Mouse (Mus musculus): ENCODE results near the gene Smco2. TPM values are rescaled to one million over a fixed set of nuclear protein-coding genes. Genes with fewer than 3 reads are reported as not detected.

Gene Smco2
- total RNA-seq, 2 experiments from 2014 or later: 2.3 TPM

- intact Hi-C loops (cut with DNase I): no loop called here
Observed at GRCm38 (mm10) chr6:146890215-146890614, 40.3 kb downstream of the Smco2 start.

DNA sequence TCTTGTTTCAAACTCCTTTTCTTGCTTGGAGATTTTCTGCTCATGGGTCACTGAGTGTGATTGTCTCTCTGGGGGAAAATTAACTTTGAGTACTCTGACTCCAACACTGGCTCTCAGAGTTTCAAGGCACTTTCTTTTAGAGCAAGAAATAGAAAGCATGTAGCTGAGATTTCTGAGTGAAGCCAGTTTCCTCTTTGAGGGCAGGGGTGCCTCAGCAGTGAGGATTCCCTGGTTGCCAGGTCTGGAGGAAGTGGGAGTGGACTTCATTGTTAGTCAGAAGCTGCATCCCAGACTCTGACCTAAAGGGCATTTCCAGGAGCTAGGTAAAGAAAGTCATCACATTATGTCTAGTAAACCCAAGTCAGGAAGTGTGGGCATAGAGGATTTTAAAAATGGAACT is 40.7 kb downstream of the Smco2 start:
- DNase-seq (ENCODE audit: low spot score): no peak
- intact Hi-C loops (cut with DNase I): no loop called here

More at GRCm38 (mm10) chr6:146890215-146890614, 40.3 kb downstream of the Smco2 start:
- DNase-seq (ENCODE audit: low spot score): no peak

- intact Hi-C loops (cut with DNase I): no loop called here
- no peak for DNase-seq (ENCODE audit: low spot score)
Observed at GRCm38 (mm10) chr6:146893890-146894289, 44.0 kb downstream of the Smco2 start.

GRCm38 (mm10) chr6:146898709-146899108 is 48.8 kb downstream of the Smco2 start:
- no peak for DNase-seq (ENCODE audit: low spot score)
- intact Hi-C loops (cut with DNase I): no loop called here

- no peak for DNase-seq (ENCODE audit: low spot score)
- intact Hi-C loops (cut with DNase I): no loop called here
Observed at GRCm38 (mm10) chr6:146899647-146900046, 49.7 kb downstream of the Smco2 start.

DNA sequence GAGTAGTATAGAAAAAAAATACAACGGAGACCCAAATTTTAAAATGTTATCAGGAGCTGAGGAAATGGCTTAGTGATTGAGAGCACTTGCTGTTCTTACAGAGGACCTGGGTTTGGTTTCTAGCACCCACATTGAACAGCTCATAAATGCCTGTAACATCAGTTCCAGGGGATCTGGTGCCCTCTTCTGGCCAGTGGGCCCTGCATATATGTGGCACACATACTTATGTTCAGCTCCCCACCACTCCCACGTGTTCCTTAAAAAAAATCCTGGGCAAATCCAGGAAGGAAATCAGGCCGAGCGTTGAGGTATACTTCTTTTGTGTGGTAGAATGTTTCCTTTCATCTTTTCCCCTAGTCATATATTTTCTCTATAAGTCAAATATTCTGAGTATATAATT is 52.0 kb downstream of the Smco2 start:
- intact Hi-C loops (cut with DNase I): no loop called here
- no peak for DNase-seq (ENCODE audit: low spot score)

DNA sequence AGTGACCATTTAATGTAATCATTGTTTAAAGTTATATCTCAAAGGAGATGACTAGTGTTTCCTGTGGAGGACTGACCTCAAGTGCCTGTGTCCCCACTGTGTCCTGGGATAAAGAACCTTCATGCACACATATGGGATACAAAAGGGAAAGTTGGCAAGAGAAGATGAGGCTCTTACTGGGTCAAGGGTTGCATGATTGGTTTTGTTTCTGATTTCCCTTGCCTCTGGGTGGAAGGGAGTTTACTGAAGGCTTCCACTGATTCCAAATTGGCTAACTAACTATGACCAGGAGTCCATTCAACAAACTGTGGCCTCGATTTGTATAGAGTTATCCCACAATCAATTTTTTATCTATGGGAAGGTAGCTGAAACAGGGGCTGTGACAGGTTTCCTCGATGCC is 53.7 kb downstream of the Smco2 start:
- DNase-seq (ENCODE audit: low spot score): no peak
- intact Hi-C loops (cut with DNase I): no loop called here

GRCm38 (mm10) chr6:146904707-146905106 is 54.8 kb downstream of the Smco2 start:
- DNase-seq (ENCODE audit: low spot score): no peak
- intact Hi-C loops (cut with DNase I): no loop called here

- intact Hi-C loops (cut with DNase I): no loop called here
- no peak for DNase-seq (ENCODE audit: low spot score)
Observed at GRCm38 (mm10) chr6:146906000-146906786, 56.3 kb downstream of the Smco2 start.

DNA sequence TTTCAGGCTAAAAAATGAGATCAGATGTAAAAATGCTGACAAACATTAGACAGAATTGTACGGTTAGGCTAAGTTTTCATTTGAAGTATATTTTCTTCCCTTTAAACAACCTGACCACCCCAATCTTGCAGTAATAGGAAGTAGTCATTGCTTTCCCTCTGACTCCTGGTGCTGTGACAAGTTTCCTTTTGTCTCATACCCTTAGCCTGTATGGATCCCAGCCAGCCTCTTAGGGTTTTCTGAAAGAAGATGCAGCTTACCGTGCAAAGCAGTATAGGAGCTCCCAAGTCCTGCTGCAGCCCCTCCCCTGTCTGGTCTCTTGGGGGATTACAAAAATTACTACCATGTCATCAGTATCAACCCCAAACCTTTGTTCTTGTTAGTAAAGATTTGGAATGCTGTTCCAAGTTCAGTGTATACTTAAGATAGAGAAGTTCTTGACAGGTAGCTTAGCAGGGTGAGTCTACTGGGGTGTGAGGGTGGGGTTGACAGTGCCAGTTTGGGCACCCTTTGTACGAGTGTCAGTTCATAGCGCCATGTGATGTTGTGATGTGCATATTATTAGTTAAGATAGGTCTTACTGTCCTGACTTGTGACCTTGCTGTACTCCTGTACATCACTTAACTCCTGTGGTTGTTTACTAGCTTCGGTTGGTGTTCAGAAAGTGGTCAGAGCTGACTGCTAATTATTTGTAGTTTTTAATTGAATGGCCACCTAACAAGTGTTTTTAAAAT is 57.3 kb downstream of the Smco2 start:
- no peak for DNase-seq (ENCODE audit: low spot score)
- intact Hi-C loops (cut with DNase I): no loop called here

DNA sequence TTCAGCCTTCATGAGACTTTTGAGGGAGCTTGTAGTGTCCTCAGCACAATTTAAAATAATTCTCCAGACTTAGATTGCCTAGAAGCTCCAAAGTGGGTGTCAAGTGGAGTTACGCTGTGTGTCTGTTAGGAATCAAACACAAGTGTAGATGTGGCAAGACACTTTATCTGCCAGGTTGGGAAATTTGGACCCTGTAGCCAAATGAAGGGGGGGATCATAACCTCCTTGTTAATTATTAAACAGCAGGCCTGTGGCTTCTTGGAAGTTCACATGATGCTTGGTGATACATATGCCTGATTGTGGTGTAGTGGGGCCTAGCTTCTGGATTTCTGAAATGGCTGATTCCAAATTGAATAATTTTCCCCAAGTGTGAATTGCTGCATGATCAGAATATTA is 57.9 kb downstream of the Smco2 start:
- no peak for DNase-seq (ENCODE audit: low spot score)
- intact Hi-C loops (cut with DNase I): no loop called here

DNA sequence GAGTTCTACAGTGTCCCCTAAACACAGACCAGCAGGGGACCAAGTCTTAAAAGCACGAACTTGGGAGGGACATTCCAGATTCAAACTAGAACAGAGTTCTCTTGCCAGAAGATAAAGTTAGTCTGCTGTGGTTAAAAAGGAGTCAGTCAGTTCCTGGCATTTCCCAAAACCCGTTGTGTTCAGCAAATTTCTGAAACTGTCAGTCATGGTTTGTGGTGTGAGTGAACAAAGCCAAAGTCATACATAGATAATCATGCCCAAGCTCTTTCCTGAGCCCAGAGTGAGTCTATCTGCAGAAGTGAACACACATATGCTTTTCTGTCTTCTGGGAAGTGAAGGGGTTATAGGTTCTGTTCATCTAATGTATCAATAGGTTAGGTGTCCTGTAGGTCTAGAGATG is 58.9 kb downstream of the Smco2 start:
- no peak for DNase-seq (ENCODE audit: low spot score)
- intact Hi-C loops (cut with DNase I): no loop called here

GRCm38 (mm10) chr6:146909725-146910489 is 60.0 kb downstream of the Smco2 start:
- intact Hi-C loops (cut with DNase I): no loop called here

GRCm38 (mm10) chr6:146910801-146911200 is 60.9 kb downstream of the Smco2 start:
- intact Hi-C loops (cut with DNase I): no loop called here
- DNase-seq (ENCODE audit: low spot score): no peak

More at GRCm38 (mm10) chr6:146909725-146910489, 60.0 kb downstream of the Smco2 start:
- DNase-seq (ENCODE audit: low spot score): no peak

GRCm38 (mm10) chr6:146912835-146913488 is 63.1 kb downstream of the Smco2 start:
- intact Hi-C loops (cut with DNase I): no loop called here
- DNase-seq (ENCODE audit: low spot score): no peak

DNA sequence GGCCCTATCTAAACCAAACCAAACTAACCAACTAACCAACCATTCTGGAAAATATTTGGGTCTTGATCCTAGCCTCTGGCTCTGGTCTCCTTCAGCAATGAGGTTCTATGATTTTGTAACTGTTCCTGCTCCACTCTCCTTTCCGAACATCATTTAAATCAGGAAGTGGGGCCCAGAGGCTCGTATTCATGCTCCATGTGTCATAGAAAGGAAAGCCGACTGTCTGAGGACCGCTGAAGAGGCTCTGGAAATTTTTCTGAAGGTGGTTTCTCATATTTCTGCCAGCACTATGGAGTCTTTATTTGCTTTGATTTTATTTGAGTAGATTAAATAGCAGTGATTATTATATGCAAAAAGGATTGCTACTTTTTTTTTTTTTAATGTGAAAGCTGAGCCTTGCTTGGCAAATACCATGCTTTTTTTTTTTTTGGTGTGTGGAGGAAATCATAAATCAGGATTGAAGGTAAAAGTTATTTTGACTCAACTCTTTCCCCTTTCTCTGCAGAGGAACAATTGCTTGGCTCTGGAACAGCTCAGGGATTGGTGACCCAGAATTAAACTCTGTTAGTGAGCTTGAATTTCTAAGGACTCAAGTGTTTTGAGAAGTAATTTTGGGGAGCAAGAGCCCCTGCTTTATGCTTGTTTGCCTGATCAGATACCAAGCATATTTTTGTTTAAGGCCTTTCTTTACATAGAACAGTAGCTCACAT is 63.7 kb downstream of the Smco2 start:
- no peak for DNase-seq (ENCODE audit: low spot score)
- intact Hi-C loops (cut with DNase I): no loop called here

DNA sequence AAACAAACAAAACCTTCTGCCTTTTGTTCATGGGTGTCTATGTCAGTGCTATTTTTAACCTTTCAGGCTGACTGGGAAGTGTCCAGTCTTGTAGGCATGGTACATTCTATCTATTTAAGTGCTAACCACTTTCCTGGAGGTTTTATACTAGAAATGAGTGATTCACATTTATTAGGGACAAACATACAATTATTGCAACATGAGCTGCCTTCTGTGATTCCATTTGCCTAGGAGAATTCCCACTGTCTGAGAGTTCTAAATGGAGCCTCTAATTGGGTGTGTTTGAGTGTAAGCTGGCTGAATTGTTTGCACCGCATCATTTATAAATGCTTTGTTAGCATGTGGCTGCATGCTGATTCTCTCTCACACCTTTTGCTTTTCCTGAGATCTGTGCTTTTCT is 65.9 kb downstream of the Smco2 start:
- intact Hi-C loops (cut with DNase I): no loop called here
- DNase-seq (ENCODE audit: low spot score): no peak

- intact Hi-C loops (cut with DNase I): no loop called here
Observed at GRCm38 (mm10) chr6:146917396-146917795, 67.5 kb downstream of the Smco2 start.

GRCm38 (mm10) chr6:146918341-146918740 is 68.4 kb downstream of the Smco2 start:
- intact Hi-C loops (cut with DNase I): no loop called here
- no peak for DNase-seq (ENCODE audit: low spot score)

More at GRCm38 (mm10) chr6:146917396-146917795, 67.5 kb downstream of the Smco2 start:
- DNase-seq (ENCODE audit: low spot score): no peak

Measured in heart, postnatal 25 days (tissue).